Mouse (Mus musculus) Patski (cell line): ENCODE data around the gene Zfhx2. TPM values are rescaled to one million over a fixed set of nuclear protein-coding genes. Genes with fewer than 3 reads are reported as not detected.

Experiments used
- ATAC-seq: fragments of 100-300 bp; one replicate; pipeline ENCODE4 v1.8.0; 2021
- CTCF ChIA-PET: fragments of 350-600 bp; sonication (Branson Sonifier 250); formaldehyde crosslinking; loops from one replicate; lab custom pipeline; 2022; ENCODE audit warnings: inconsistent platforms; lab: Charles Lee
- POLR2A ChIA-PET: fragments of 350-600 bp; sonication (Branson Sonifier 250); formaldehyde crosslinking; loops from one replicate; lab custom pipeline; 2022; ENCODE audit warnings: antibody characterized with exemption, inconsistent platforms; lab: Charles Lee
- DNase-seq: peaks from one replicate; pipeline ENCODE4 v3.0.0-alpha.2; 2011; ENCODE audit warnings: low read depth, low spot score
- H3K27me3 ChIP-seq: fragments of 371-371 bp; one replicate; pipeline ENCODE4 v1.5.1; 2021
- CTCF ChIP-seq: fragments of 100-300 bp; IDR thresholded peaks from one replicate; pipeline ENCODE4 v1.5.1; 2021
- in situ Hi-C: fragments of 300-500 bp; cut with MboI; formaldehyde crosslinking; loops from 3 replicates; pipeline ENCODE4 v1.11.1; 2018; ENCODE audit warnings: low pct_unique_long_range_greater_than_20kb, mixed read lengths
- polyA plus RNA-seq: library from polyadenylated mRNA; unstranded; gene quantifications from one replicate; pipeline ENCODE4 v1.2.3, GENCODE M21; 2021

The Zfhx2 gene
- polyA plus RNA-seq, 1 experiment from 2014 or later, result 6.1 TPM

- H3K27me3 ChIP-seq, result peaks cover 45% of the 10 kb centered on the region
- CTCF ChIA-PET, result interaction anchor here (3.0 kb wide), 1 partner anchor 45 kb away, joined by 7 read pairs; no protein-coding TSS in a partner anchor
- POLR2A ChIA-PET, result interaction anchor here (0.5 kb wide), 1 partner anchor 291 kb away, joined by 5 read pairs; no protein-coding TSS in a partner anchor
- TF ChIP-seq CTCF, result no peak
- in situ Hi-C loops, result no loop called here
- DNase-seq, result no peak
- no peak for ATAC-seq
These were observed 24.5 kb upstream of the Zfhx2 start, which contains the start of gene Jph4 for GRCm38 (mm10) chr14:55116425-55117200. TSS of gene Jph4 (minus strand) at chr14:55116935.

- peaks cover 47% of the 10 kb centered on the region for H3K27me3 ChIP-seq
- no peak for DNase-seq
- in situ Hi-C loops, result no loop called here
- ATAC-seq, result no peak
- CTCF ChIA-PET, result interaction anchor here (3.0 kb wide), 1 partner anchor 45 kb away, joined by 7 read pairs; no protein-coding TSS in a partner anchor
- POLR2A ChIA-PET, result no interaction called here
- TF ChIP-seq CTCF, result no peak
These were observed 23.7 kb upstream of the Zfhx2 start for GRCm38 (mm10) chr14:55115846-55116245.

- CTCF ChIA-PET, result interaction anchor here (1.1 kb wide), 1 partner anchor 46 kb away, joined by 3 read pairs; no protein-coding TSS in a partner anchor
- DNase-seq (no peak), ATAC-seq (peak; percentile 55)
- POLR2A ChIA-PET, result interaction anchor here (0.6 kb wide), 1 partner anchor 560 kb away, joined by 5 read pairs; no protein-coding TSS in a partner anchor
- TF ChIP-seq CTCF, result no peak
- peaks cover 47% of the 10 kb centered on the region for H3K27me3 ChIP-seq
- in situ Hi-C loops, result no loop called here
These were observed 22.9 kb upstream of the Zfhx2 start for GRCm38 (mm10) chr14:55114759-55115701.

- no peak for TF ChIP-seq CTCF
- H3K27me3 ChIP-seq, result peaks cover 40% of the 10 kb centered on the region
- POLR2A ChIA-PET, result interaction anchor here (0.6 kb wide), 1 partner anchor 561 kb away, joined by 5 read pairs; no protein-coding TSS in a partner anchor
- in situ Hi-C loops, result no loop called here
- ATAC-seq (no peak), DNase-seq (no peak)
- CTCF ChIA-PET, result interaction anchor here (1.1 to 1.5 kb wide), 2 partner anchors 8 to 47 kb away, joined by 3 read pairs; no protein-coding TSS in a partner anchor
These were observed 22.0 kb upstream of the Zfhx2 start for GRCm38 (mm10) chr14:55113975-55114645.

DNA sequence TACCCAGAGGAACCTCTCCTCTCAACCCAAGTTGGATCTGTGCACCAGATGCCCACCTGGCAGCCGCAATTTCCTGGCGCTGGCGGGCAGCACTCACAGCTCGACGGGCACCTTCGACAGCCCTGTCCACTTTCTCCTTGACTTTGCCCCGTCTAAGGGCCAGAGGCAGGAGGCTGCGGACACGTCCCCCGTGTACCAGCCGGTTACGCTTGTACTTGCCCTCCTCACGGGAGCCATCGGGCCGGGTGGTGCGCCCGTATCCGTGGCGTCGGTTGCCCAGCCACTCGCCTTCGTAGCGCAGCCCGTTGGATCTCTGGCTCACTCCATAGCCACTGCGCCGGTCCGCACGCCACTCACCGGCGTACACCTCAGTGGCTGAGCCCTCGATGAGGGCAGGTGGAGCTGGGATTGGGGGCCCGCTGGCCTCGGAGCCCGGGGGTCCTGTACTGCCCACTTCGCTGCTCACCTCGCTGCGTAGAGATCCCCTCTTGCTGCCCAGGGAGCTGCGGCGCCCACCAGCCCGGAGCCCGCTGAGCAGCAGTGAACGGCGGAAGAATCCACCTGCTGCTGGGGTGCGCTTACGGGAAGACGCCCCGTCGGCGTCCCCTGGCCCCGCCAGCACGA is 21.3 kb upstream of the Zfhx2 start:
- ATAC-seq (no peak), DNase-seq (no peak)
- ChIA-PET CTCF (interaction anchor here (1.1 to 1.5 kb wide), 2 partner anchors 8 to 48 kb away, joined by 3 read pairs; no protein-coding TSS in a partner anchor), POLR2A (interaction anchor here (0.5 kb wide), 1 partner anchor 75 kb away, joined by 3 read pairs; no protein-coding TSS in a partner anchor)
- in situ Hi-C loops, result no loop called here
- peaks cover 40% of the 10 kb centered on the region for H3K27me3 ChIP-seq
- no peak for TF ChIP-seq CTCF

DNA sequence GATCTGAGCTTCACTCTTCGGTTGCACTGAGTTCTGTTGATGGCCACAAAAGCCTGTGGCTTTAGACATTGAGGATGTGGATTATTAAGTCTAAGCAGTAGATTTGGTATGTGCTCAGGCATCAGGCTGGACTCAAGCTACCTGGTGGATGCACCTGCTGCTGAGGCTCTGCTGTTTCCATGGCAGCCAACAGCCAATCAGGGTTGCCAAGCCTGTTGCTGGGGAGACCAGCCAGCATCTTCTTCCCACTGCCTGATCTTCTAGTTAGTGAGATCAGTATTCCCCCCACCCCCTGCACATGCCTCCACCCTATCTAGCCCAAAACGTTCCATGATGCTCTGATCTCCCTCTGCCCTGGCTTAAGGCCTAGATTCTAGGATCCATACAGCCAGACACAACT is 19.6 kb upstream of the Zfhx2 start:
- DNase-seq, result no peak
- TF ChIP-seq CTCF, result no peak
- in situ Hi-C loops, result no loop called here
- H3K27me3 ChIP-seq, result peaks cover 37% of the 10 kb centered on the region
- ChIA-PET CTCF (interaction anchor here (1.5 kb wide), 1 partner anchor 10 kb away, joined by 8 read pairs; no protein-coding TSS in a partner anchor), POLR2A (no interaction called here)
- no peak for ATAC-seq

- ATAC-seq (no peak), DNase-seq (no peak)
- in situ Hi-C loops, result no loop called here
- POLR2A ChIA-PET, result no interaction called here
- TF ChIP-seq CTCF, result no peak
- peaks cover 32% of the 10 kb centered on the region for H3K27me3 ChIP-seq
- CTCF ChIA-PET, result no interaction called here
These were observed 18.0 kb upstream of the Zfhx2 start for GRCm38 (mm10) chr14:55110076-55110475.

DNA sequence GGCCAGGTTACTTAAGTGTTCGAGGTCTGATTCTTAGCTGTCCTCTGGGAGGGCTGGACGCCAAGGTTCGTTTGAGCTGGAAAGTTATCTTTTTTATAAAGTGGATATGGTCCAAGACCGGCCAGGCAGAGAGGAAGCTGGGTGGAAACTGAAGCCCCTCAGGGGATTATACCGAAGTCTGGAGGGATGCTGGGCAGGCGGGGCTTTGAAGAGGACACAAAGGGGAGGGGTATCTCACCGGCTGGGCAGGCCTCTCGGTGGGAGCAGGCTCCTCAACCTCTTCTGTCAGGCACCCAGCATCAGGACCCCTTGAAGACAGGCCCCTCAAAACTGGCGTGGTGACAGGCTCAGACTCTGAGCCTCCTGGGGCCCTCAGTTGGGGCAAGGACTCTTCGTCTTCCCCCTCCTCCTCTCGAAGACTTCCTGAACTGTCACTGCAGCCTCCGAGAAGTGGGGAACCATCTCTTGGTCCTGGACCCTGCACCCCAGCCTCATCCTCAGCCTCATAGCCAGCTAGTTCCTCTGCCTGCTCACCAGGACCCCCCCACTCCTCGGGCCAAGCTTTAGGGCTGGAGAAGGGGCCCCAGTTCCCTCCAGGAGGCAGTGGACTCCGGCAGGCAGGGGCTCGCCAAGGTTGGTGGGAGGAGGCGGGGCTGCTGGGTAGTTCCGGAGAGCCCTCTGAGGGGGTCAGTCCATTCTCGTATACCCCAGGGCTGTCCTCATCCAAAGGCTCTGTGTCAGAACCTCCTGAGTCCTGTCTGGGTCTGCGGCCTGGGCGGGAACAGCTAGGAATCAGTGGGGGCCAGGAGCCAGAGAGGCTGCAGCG is 17.1 kb upstream of the Zfhx2 start:
- in situ Hi-C loops, result no loop called here
- no peak for TF ChIP-seq CTCF
- peaks cover 25% of the 10 kb centered on the region for H3K27me3 ChIP-seq
- DNase-seq (no peak), ATAC-seq (no peak)
- POLR2A ChIA-PET, result no interaction called here
- CTCF ChIA-PET, result no interaction called here
